Mouse (Mus musculus): ENCODE data around the gene Cfap73.
A peak's percentile ranks its signal among the peaks of the same experiment; 100 is the strongest.

GRCm38 (mm10) chr5:120647814-120648491 is 13.9 kb upstream of the Cfap73 start:
- TF ChIP-seq POLR2A (IDR thresholded peaks at IDR 0.05; ENCODE audit: control insufficient read depth, extremely low read depth, insufficient read depth, low read length, poor library complexity) (no peak), CTCF (IDR thresholded peaks at IDR 0.05; ENCODE audit: borderline replicate concordance, control insufficient read depth, extremely low read depth, insufficient read depth, low read length, poor library complexity) (peak; percentile 64; the same call in 1 of the 2 replicates)
